Mouse (Mus musculus): ENCODE results near the gene Rae1. TPM values are rescaled to one million over a fixed set of nuclear protein-coding genes. Genes with fewer than 3 reads are reported as not detected.

The Rae1 gene
- 127 and 138 TPM in 2 replicates for polyA plus RNA-seq (2012; rRNA removed)

GRCm38 (mm10) chr2:172999630-173000284, at the start of gene Rae1:
TSS of gene Rae1 (plus strand) at chr2:173000117.

GRCm38 (mm10) chr2:172977409-172978130, 22.3 kb upstream of the Rae1 start, which contains the start of gene Spo11:
TSS of gene Spo11 (plus strand) at chr2:172977700.

GRCm38 (mm10) chr2:173020430-173020829, 20.5 kb downstream of the Rae1 start, which contains the start of gene Rbm38:
TSS of gene Rbm38 (plus strand) at chr2:173020498.

Other genes starting within 250 kb of the Rae1 start
- 12.3 and 14.4 TPM in 2 replicates for gene Bmp7, start 59.8 kb upstream of the Rae1 start, polyA plus RNA-seq (2012; rRNA removed)
- gene Spo11, start 22.4 kb upstream of the Rae1 start, polyA plus RNA-seq (2012; rRNA removed): 1.5 and 1.9 TPM in 2 replicates
- 15.3 and 20.8 TPM in 2 replicates for gene Rbm38, start 20.4 kb downstream of the Rae1 start, polyA plus RNA-seq (2012; rRNA removed)
- gene Ctcfl, start 119.4 kb downstream of the Rae1 start, polyA plus RNA-seq (2012; rRNA removed): not detected in 2 replicates
- 0.03 TPM in 1 of 2 replicates, not detected in the other for gene Pck1, start 152.9 kb downstream of the Rae1 start, polyA plus RNA-seq (2012; rRNA removed)
- 0.36 and 0.38 TPM in 2 replicates for gene Zbp1, start 218.8 kb downstream of the Rae1 start, polyA plus RNA-seq (2012; rRNA removed)